Mouse (Mus musculus) liver, adult 2 months (tissue): ENCODE data around the gene Grwd1.

ENCODE experiments used
- CTCF ChIP-seq: fragments of 200-500 bp; IDR thresholded peaks from 2 replicates; pipeline ENCODE4 v1.5.1; 2011; ENCODE audit warnings: low read depth, low read length, control low read depth
- POLR2A ChIP-seq: fragments of 200-500 bp; IDR thresholded peaks from 2 replicates; pipeline ENCODE4 v1.6.1; 2011; ENCODE audit warnings: low read length, control low read depth; ENCODE audit not compliant: insufficient read depth; ENCODE audit errors: extremely low read depth

DNA sequence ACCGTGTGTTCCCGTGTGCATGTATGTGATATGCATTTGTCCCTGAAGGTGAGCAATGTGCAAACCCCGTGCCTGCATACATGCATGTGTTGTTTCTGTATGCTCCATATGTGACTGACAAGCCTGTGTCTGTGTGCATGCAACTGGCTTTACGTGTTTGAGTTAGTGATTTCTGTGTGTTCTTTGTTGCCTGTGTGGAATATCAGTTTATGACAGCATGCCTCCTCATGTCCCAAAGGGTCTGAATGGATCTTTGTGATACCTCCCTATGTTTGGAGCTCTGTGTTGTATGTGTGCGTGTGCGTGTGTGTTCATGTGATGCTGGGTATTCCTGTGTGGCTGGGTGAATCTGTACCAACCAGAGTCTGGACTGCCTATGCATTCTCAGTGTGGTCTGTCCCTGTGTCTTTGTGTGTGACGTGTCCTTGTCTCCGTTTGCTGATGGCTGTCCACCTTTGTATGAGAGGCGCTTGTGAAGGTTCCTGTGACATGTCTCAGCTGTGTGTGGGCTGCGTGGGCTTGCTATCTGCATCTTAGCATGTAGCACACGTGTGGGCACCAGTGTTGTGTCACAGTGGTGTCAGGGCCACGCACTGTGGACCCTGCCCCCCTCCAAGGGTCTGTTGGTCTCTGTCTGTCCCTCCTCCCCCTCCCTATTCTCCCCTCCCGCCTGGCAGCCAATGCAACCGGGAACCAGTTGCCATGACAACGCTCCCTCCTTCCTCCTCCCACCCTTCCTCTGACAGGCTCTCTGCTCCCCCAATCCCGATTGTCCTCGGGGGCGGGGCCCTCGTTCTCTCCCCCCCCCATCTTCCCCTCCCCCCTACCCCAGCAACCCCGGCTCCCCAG is 46.0 kb downstream of the Grwd1 start, which contains the start of gene Sult2b1:
- TF ChIP-seq CTCF (no peak), POLR2A (no peak)
